Mouse (Mus musculus) embryo, embryonic 11.5 days (tissue): Measurements from ENCODE around the gene Fdxacb1.

Experiments
- DNase-seq: peaks from one replicate; pipeline ENCODE4 v3.0.0-alpha.2; 2012; ENCODE audit warnings: low read depth, low spot score

Gene Fdxacb1

DNA sequence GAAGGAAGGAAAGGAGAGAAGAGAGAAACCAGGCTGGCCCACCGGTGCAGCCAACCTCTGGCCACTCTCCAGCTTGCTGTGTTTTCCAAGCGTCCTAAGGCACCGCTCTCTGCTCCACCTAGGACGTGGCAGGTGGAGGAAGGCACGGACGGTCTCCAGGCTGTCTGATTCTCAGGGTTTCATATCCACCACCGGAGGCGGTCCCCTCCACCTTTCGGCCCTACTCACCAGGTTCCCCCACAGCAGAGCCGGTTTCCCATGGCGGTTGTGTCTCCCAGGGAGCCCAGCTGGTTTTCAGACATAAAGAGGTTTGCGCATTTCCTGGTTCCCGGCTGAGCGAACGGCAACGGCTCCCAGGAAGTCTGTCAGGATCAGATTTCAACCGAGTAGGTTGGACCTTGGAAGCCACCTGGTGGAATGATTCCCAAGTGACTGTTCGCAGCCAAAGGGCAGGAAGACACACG lies 21.8 kb upstream of the Fdxacb1 start, which contains the start of gene 2310030G06Rik:
2310030G06Rik (minus strand) TSS at position 323 of the 464 bp plus-strand sequence.
- DNase-seq, result no peak

DNA sequence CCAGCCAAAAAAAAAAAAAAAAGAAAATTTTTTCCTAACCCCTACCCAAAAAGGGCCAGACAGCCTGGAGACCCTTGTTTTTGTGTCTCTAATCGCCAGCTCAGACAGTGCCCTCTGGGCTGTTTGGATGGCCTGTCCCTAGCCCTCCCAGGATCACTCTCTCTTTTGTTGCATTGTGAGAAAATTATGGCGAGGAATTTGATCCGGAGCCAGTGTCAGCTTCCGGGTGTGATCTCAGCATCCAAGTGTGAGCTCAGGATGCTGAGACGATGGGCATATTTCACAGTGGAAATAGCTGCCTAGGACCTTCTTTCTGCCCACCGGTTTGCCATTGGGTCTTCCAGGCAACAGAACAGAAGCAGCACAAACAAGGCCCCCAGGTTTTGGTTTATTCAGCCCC lies 17.3 kb upstream of the Fdxacb1 start:
- DNase-seq, result no peak

DNA sequence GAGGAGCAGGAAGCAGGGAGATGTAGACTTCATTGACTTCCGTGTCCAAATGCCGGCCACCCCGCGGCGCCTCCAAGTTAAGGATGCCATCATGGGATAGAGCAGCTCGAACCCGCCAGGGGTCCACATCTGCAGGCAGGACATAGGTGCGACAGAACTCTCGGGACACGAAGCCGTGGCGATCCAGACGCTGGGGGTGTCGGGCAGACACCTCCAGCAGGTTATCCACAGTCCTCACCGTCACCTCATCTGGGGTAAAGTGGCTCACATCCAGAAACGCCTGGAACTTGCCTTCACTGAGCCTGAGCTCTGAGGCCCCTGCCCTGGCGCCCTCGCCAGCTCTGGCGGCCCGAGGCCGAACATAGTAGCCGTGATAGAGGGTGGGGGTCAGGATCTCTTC lies 16.7 kb upstream of the Fdxacb1 start, which contains the start of gene Cryab:
Cryab (plus strand) TSS at position 3 of the 400 bp plus-strand sequence.
- no peak for DNase-seq

DNA sequence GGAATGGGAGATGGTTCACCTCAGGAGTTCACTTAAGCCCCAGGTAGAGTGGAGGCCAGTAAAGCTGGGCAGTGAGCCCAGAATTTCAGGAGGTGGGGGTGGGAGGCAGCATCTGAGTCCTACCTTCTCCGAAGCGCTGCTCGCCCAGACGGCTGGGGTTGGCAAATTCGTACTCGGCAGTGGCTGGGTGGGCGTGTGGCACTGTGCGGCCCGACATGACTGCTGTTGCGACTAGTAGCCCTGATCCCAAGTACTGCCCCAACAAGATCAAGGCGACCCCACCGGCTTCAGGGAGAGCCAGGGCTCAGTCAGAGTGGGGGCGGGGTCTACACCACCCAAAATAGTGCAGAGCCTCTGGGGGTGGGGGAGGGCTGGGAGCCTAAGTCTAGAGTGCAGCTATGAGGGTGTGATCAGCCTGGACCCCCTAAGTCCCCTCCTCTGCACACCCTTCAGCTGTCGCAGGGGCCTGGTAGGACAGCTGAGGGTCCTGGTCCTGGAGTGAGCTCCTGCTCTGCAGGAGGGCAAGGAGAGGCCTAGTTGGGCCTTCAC lies 15.9 kb upstream of the Fdxacb1 start, which contains the start of gene Hspb2:
Hspb2 (minus strand) TSS at position 301 of the 549 bp plus-strand sequence.
- DNase-seq, result no peak

DNA sequence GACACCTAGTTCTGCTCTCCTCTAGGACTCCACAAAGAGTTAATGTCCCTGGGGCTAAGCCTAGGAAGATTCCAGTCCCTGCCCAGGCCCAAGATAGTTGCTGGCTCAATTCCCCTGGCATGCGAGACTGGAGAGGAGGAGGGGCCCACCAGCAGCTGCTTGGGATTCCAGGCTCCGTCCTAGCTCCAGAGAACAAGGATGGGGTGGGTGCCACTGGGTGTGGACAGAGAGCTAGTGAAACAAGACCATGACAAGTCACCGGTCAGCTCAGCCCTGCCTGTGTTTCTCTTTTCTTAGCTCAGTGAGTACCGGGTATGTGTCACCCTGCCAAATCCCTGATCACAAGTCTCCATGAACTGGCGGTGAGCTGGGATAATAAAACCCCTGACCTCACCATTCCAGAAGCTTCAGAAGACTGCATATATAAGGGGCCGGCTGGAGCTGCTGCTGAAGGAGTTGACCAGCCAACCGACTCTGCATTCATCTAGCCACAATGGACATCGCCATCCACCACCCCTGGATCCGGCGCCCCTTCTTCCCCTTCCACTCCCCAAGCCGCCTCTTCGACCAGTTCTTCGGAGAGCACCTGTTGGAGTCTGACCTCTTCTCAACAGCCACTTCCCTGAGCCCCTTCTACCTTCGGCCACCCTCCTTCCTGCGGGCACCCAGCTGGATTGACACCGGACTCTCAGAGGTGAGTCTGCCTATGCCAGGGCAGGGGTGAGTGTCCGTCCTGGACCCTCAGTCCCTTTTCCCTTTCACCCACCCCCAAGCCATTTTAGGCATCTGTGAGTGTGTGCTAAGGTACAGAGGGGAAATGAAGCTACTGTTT lies 15.0 kb upstream of the Fdxacb1 start:
- no peak for DNase-seq

DNA sequence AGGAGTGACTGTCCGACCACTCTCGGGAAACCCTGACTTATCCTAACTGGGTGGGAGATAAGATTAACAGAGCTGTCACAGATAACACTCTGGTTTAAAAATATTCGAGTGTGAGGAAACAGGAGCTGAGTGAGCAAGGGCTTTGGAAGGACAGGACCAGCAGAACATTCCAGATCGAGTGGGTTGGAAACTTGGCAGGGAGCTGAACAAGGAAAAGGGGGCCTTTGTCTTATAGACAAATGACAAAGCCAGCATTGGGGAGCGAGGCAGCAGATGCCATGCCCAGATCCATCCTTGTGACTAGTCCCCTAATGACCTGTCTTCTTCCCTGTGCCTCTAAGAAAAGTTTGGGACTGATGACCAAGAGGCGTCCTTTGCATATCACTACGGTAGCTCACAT lies 14.1 kb upstream of the Fdxacb1 start:
- DNase-seq, result no peak

DNA sequence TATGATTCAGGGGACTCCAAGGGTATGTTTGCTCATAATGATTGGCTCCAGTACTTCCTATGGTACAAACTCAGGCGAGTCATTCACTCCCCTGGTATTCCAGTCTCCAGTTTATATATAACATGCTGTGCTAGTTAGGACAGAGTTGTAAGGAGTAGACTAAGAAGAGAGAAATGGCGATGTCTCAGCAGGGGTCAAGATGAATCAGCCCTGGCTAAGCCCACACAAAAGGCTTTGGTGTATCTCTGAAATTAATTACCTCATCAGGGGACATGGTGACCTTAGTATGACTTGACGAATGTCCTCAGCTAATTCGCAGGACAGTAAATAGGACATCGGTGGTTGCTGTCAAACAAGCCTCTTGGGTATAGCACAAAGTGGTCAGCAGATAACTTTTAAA lies 11.3 kb upstream of the Fdxacb1 start:
- DNase-seq, result no peak

DNA sequence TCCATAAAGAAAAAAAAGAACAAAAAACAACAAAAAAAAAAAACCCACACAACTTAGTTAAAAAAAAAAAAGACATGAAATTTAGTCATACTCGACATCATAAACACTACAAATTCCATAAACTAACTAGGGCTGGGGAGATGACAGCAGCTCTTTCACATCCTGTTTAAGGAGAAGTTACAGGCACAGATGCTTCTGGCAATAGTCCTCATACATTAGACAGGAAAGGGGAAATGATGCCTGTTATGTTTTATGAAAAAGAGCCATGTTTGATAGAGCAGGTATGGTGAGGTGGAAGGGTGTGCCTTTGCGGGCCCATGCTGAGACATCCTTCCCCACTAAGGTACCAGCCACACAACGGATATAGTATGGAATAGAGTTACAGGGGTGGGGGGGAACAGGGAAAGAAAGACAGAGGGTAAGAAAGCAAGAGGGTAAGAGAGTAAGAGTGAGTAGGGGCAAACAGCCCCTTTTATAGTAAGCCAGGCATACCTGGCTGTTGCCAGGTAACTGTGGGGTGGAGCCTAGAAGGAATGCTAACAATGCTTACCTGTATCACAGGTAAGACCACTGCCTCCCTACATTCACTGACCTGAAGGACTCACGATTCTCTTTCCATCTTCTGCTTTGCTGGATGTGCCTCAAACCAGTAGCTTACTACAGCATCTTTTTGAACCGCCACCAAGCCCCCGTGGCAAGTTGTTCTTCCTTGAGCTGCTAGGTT lies 6.4 kb upstream of the Fdxacb1 start:
- no peak for DNase-seq

DNA sequence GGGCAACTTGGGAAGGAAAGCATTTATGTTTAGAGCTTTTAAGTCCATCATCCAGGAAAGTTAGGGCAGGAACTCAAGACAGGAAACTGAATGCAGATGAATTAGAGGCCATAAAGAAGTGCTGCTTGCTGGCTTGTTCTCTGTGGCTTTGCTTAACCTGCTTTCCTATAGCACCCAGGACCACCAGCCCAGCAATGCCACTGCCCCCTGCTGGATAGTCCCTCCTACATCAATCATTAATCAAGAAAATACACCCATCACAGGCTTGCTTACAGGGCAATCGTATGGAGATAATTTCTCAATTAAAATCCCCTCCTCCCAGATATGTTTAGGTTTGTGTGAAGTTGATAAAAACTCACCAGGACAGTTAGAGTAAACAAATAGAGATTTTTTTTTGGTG lies 4.7 kb upstream of the Fdxacb1 start:
- DNase-seq, result no peak

DNA sequence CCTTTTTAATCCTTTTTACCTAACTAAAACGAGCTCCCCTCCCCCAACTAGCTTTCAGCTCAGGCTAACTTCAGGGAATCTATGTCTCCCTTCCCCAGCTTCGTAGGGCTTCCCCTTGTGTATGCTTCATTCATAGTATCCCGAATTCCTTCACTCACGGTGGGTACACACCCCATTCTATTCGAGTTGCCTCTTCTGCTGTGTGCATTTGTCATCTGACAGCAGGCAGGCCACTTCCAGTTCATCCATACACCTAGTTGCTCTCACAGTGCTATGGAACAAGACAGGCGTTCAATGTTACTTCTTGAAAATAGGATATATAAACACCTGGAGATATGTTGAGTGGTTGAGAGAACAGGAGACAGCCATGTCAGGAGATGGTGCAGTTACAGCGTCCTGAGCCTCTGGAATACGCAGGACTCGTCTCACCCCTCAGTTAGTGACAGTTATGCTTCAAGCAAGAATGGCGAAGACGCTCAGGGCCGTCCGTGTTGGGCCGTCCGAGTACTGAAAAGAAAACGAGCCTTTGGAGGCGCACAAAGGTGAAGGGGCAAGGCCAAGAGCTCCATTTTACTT lies 417 bp upstream of the Fdxacb1 start:
- no peak for DNase-seq

DNA sequence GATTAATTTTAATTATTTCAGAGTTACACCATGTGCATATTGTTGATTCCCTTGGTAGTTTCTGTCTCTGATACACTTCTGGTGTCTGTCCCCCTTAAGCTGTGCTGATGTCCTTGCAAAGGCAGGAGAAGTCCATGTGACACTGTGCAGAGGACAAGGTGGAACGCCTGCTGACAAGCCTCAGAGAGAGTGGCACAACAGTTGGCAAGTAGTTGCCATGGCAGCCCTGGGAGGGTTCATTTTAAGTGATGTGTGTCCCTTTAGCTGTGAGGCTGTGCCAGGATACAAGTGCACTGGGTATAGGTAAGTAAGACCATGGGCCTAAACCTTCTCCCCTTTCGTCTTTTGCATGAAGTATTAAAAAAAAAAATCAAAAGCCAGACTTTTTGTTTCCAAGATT lies 2.0 kb downstream of the Fdxacb1 start:
- DNase-seq, result no peak

DNA sequence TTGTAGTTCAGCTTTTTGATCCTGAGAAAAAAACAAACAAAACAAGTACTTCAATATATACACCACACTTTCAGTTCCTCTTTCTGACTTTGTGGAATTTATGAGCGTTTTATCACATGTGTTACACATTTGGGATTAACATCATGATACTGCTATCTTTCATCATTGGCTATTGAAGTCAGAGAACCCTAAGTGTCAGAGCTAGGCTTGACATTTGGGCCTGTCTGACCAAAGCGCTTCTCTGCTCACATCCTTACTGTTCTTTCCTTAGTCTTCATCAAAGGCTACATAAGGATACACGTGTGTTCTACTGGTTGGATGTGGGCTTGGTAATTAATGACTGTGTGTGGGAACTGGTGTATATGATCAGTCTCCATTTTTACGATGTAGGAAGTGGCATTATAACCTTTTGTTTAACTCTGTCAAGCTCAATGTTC lies 6.0 kb downstream of the Fdxacb1 start:
- no peak for DNase-seq

DNA sequence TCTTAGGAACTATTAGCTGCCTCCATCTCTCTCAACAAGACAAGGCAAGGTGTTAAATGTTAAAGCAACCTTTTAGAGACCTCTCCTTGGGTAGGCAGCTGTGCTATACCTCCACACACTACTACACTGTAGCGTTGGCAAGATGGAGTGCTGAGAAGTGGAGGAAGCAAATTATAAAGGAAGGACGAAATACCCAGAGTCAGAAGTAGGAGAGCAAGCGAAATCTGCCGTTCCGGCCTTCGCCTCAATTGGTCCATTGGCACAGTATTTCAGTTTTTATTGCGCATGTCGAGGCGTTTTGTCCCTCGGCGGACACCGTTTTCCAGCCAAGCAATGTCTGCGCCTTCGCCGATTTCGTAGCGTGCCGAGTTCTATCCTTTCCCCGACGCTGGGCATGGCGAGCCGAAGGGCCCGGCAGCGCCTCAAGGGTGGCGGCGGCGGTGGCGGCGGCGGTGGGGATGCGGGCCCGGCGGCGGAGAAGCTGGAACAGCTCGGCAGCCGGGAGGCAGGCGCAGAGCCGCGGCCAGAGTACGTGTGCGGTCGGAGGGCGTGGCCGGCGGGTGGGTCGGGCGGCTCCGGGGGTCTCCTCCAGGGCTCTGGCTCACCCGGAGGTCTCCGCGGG lies 7.1 kb downstream of the Fdxacb1 start, which contains the start of the genes Alg9 and 1110032A03Rik:
Alg9 (plus strand) TSS at position 29 of the 622 bp plus-strand sequence.
1110032A03Rik (minus strand) TSS at position 530 of the 622 bp plus-strand sequence.
- DNase-seq, result peak; percentile 77

DNA sequence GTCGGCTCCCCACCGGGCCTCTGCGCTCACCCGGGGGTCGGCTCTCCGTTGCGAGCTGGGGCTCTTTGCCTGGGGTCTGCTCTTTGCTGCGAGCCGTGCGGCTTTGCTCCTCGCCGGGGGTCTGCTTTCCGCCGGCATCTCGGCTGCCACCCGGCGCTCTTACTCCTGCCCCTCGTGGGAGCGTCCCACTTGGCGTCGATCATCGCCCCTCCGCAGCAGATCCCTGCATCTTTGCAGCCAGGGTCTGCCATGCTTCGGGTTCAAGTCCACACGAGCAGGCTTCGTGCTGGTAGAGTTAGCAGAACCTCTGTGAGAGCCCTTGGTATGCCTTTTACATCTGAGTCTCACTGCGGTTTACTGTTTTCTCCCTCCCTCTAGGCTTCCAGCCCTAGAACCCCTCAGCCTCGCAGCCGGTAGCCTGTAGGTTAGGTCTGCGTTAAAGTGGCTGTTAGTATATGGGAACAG lies 7.7 kb downstream of the Fdxacb1 start:
- no peak for DNase-seq

DNA sequence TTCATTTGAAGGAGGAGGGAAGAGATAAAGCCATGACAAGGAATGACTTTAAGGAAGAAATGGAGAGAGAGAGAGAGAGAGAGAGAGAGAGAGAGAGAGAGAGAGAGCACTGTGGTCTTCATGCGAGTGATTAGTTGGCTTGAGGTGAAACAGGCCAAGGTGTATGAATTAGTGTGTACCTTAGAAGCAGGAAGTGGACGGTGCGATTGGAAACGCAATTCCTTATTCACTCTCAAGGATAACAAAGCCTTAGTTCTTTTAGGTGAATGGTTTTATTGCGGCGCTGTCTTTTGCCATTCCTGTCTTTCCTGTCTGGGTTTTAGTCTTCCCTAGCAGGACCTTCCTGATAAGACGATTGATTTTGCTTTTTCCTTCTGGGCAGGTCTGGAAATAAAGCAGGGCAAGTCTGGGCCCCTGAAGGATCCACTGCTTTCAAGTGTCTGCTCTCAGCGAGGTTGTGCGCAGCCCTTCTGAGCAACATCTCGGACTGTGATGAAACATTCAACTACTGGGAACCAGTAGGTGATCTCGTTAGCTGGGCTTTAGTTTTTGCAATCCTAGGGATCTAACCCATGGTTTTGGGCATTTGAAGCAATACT lies 8.2 kb downstream of the Fdxacb1 start:
- no peak for DNase-seq

DNA sequence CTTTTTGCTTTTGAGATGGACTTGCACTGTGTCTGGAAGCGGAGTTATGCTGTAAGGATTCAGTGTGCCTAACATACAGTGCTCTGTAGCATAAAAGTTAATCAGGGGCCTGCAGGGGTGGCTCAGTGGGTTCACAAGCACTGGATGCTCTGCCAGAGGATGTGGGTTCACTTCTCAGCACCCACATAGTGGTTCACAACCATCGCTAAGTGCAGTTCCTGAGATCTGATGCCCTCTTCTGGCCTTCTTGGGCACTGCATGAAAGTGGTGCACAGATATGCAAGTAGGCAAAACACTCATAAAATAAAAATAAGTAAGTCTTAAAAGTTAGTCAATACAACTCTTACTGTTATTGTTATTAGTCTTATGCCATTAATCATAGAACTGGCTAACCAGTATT lies 14.1 kb downstream of the Fdxacb1 start:
- DNase-seq, result no peak

DNA sequence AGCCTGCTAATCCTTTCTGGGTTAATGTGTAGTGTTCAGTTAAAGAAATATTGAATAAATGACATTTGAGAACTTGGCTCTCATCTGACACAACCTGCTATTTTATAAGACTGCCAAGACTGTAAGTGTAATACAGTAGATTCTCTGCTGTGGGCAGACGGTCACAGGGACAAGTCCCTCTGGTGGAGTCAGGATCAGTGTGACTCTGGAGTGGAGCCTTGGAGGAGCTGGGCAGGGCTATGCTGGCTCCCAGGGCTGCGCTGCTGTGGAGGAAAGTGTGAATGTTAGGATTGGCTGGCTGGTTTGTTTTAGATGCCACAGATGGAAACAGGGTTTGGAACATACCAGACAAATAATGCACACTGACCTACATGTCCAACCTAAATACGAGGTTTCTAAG lies 27.2 kb downstream of the Fdxacb1 start:
- no peak for DNase-seq

DNA sequence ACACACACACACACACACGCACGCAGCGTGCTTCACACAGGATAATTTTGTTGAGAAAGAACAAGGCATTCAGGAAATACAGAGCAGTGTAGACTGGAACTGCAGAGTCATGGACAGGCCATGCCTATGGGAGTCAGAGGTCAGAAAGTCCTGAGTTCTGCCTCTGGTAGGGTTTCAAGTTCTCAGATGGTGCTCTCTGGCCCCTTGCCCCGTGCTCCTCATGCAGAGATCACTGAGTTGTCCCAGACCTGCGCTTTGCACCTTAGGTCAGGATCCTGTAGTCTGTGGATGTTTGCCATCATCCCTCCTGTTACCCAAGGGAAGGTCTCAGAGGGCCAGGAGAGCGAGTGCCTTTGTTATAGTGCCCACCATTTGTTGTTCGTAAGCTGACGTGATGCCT lies 28.7 kb downstream of the Fdxacb1 start:
- DNase-seq, result no peak

DNA sequence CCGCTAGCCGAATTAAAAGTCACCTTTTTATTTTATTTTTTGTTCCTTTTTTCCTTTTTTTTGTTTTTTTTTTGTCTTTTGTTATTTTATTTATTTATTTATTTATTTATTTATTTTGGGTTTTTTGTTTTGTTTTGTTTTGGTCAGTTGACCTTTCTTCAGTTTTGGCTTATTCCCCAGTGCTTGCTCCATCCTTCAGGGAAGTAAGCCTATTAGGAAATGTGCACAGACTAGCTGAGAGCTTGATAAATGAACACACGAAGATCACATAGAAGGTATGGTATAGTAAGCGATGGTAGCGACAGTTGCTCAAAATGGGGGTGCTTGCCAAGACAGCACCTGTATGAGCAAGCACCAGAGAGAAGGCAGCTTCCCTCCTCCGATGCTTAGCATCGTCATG lies 29.6 kb downstream of the Fdxacb1 start:
- no peak for DNase-seq

DNA sequence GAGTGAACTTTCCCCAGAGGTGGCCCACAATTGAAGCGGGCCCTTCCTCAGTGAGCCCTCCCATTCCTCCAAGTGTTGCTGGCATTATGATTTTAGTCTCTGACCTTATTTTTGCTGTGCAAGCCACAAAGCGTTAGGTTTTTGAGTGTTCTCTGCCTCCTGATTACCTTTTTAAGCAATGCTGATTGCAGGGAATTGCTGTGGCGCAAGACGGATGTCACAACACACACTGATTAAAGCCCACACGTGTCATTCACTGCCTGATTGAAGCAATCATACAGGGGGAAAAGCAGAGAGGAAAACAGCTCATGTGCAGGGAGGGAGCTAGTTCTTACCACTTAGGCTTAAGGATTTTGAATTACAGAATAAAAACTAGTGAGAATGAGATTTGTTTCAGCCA lies 30.3 kb downstream of the Fdxacb1 start:
- DNase-seq, result no peak

DNA sequence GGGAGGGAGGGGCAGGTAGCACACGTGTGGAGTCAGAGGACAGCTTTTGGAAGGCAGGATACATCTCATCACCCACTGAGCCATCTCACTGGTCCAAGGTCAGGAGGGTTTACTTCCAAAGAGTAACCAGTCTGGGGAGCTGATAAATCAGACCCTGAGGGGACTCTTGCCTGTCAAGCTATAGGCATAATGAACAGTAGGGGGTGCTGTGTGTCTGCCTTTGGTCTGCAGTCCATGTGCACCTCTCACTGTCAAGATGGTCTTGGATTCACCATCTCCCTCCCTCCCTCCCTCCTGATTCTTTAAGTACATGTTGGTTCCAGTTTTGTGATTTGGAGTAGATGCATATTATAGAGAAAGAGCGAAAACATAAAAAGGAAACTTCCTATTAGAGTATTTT lies 32.9 kb downstream of the Fdxacb1 start:
- DNase-seq, result peak; percentile 38
